Mouse (Mus musculus): ENCODE data around the gene Cmbl. TPM values are rescaled to one million over a fixed set of nuclear protein-coding genes. Genes with fewer than 3 reads are reported as not detected.

Gene Cmbl
- polyA plus RNA-seq, 1 experiment from 2014 or later = 14.3 TPM

DNA sequence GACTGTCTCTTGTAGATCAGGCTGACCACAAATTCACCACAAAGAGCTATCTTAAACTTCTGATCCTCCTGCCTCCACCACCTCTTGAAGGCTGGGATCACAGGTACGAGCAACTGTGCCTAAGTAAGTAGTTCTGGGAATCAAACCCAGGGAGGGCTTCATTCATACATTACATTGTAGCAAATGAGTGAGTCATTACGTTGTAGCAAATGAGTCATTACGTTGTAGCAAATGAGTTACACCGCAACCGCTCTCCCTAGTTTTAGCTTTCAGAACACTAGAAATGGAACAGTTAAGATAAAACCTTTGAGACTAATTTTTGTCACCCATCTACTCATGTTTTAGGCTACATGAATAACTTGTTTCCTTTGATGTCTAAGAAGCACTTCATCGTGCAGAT, 18.9 kb upstream of the Cmbl start:
- no peak overlapping the region for H3K9ac ChIP-seq
- H3K27ac ChIP-seq = no peak overlapping the region
- H3K36me3 ChIP-seq (replicated peaks) = no peaks in the 10 kb centered on the region
- H3K4me3 ChIP-seq = no peak overlapping the region
- no peaks in the 10 kb centered on the region for H3K9me3 ChIP-seq
- WGBS = 87% methylated on average over 6 of the region's 6 CpGs
- H3K4me1 ChIP-seq = peaks cover 9% of the 10 kb centered on the region
- no peak for ATAC-seq (replicated peaks)
- no peaks in the 10 kb centered on the region for H3K27me3 ChIP-seq (replicated peaks)
- H3K4me2 ChIP-seq = no peak overlapping the region

DNA sequence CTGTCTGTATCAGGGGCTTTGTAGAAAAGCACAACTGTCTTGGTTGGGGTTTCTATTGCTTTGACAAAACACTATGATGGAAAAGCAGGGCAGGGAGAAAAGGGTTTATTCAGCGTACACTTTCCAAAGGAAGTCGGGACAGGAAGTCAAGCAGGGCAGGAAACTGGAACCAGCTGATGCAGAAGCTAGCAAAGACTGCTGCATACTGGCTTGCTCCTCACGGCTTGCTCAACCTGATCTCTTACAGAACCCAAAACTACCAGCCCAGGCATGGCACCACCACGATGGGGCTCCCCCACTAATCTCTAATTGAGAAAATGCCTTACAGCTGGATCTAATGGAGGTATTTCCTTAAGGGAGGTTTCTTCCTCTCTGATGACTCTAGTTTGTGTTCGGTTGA, 17.8 kb upstream of the Cmbl start:
- no peak overlapping the region for H3K4me2 ChIP-seq
- H3K36me3 ChIP-seq (replicated peaks) = no peaks in the 10 kb centered on the region
- H3K27me3 ChIP-seq (replicated peaks) = no peaks in the 10 kb centered on the region
- ATAC-seq (replicated peaks) = no peak
- H3K27ac ChIP-seq = no peak overlapping the region
- H3K9me3 ChIP-seq = no peaks in the 10 kb centered on the region
- H3K4me3 ChIP-seq = no peak overlapping the region
- H3K9ac ChIP-seq = no peak overlapping the region
- H3K4me1 ChIP-seq = peaks cover 3% of the 10 kb centered on the region
- WGBS = 77% methylated on average over 5 of the region's 5 CpGs

DNA sequence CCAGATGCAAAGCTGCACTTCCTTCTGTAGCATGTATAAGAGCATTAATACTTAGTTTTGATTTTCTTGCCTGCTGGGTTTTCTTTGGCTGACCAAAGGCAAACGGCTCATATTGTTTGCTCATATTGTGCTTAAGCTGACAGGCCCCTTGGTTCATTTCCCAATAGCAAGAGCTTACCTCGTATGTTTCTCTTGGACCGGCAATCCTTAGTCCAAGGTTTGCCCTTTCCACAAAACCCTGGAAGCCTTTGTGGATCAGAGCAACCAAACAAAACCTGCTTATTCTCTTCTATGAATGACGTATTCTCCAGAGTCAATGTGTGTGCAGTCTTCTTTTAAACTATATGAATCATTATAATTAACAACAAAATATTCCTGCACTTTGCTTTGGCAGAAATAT, 14.8 kb upstream of the Cmbl start:
- Histone ChIP-seq H3K27ac (no peak overlapping the region), H3K36me3 (replicated peaks) (no peaks in the 10 kb centered on the region), H3K4me3 (no peak overlapping the region), H3K4me1 (no peaks in the 10 kb centered on the region), H3K4me2 (no peak overlapping the region), H3K9me3 (no peaks in the 10 kb centered on the region), H3K27me3 (replicated peaks) (no peaks in the 10 kb centered on the region), H3K9ac (no peak overlapping the region)
- WGBS = 76% methylated on average over 4 of the region's 4 CpGs
- ATAC-seq (replicated peaks) = no peak

DNA sequence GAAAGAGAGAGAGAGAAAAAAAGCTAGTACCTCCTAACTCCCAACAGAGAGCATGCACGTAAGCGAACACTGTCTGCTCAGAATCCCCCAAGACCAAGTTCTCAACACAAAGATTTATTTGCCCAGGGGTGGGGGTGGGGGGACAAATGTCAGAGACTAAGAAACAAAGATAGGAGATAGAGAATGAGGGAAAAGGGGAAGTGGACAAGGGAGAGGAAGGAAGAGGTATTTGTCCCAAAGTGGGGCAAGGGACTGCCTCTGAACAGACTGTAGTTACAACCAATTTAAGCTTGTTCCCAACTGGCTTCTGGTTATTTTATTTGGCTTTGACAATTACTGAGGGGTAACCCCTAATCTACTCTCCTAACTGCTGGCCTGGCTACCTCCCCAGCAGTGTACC, 10.3 kb upstream of the Cmbl start:
- H3K9ac ChIP-seq = no peak overlapping the region
- H3K9me3 ChIP-seq = no peaks in the 10 kb centered on the region
- H3K27ac ChIP-seq = no peak overlapping the region
- no peaks in the 10 kb centered on the region for H3K36me3 ChIP-seq (replicated peaks)
- no peak overlapping the region for H3K4me3 ChIP-seq
- H3K4me2 ChIP-seq = no peak overlapping the region
- H3K27me3 ChIP-seq (replicated peaks) = no peaks in the 10 kb centered on the region
- 82% methylated on average over 2 of the region's 2 CpGs for WGBS
- H3K4me1 ChIP-seq = no peaks in the 10 kb centered on the region
- ATAC-seq (replicated peaks) = no peak

DNA sequence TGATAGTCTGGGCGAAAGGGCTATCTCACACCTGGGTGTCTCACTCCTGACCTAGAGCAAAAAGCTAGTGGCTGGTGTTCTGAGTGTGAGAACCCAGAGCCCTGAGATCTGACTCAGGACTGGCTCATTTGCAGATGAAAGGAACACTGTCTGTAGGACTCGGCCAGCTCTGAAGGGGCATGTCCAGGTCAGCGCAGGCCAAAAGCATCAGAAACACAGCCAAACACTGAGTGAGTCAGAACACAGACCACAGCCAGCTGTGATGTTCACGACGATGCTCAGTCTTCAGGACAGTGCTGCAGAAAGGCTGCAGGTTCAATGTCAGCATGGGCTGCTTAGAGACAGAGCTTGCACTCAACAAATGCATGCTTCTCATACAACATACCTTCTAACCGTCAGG, 3.8 kb upstream of the Cmbl start:
- no peak overlapping the region for H3K27ac ChIP-seq
- H3K9ac ChIP-seq = no peak overlapping the region
- H3K4me2 ChIP-seq = no peak overlapping the region
- ATAC-seq (replicated peaks) = no peak
- WGBS = 74% methylated on average over 6 of the region's 6 CpGs
- no peaks in the 10 kb centered on the region for H3K27me3 ChIP-seq (replicated peaks)
- no peaks in the 10 kb centered on the region for H3K4me1 ChIP-seq
- no peaks in the 10 kb centered on the region for H3K36me3 ChIP-seq (replicated peaks)
- H3K9me3 ChIP-seq = no peaks in the 10 kb centered on the region
- H3K4me3 ChIP-seq = no peak overlapping the region

DNA sequence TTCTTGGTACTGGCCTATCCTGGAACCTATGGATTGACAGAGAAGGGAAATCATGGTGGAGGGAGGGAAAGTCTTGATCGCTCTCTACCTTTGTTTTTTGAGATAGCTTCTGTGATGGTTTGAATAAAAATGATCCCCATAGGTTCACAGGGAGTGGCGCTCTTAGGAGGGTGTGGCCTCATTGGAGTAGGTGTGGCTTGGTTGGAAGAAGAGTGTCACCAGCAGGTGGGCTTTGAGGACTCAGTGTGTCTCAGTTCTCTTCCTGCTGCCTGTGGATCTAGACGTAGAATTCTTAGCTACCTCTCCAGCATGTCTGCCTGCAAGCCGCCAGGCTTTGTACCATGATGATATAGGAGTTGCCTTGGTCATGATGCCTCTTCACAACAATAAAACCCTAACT, 3.2 kb upstream of the Cmbl start:
- no peak for ATAC-seq (replicated peaks)
- Histone ChIP-seq H3K27me3 (replicated peaks) (no peaks in the 10 kb centered on the region), H3K9me3 (no peaks in the 10 kb centered on the region), H3K36me3 (replicated peaks) (no peaks in the 10 kb centered on the region), H3K4me2 (no peak overlapping the region), H3K27ac (no peak overlapping the region), H3K4me1 (no peaks in the 10 kb centered on the region), H3K4me3 (no peak overlapping the region), H3K9ac (no peak overlapping the region)
- WGBS = 86% methylated on average over 4 of the region's 4 CpGs

DNA sequence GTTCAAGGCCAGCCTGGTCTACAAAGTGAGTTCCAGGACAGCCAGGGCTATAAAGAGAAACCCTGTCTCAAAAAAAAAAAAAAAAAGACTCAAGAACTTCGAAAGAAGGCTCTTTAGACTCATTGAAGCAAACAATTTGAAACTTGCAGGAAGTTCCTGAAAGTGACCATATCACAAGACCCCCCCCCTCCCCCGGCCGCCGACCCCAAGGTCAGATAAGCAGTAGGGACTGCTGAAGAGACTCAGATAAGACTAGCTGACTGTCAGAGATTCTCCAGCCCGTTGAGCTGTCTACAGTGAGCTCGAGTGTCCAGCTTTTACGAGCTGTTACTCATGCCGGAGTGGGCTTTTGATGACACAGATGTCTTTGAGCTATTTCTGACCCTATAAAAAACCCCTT, 2.3 kb upstream of the Cmbl start:
- Histone ChIP-seq H3K9me3 (no peaks in the 10 kb centered on the region), H3K27ac (no peak overlapping the region), H3K9ac (no peak overlapping the region), H3K4me1 (no peaks in the 10 kb centered on the region), H3K36me3 (replicated peaks) (no peaks in the 10 kb centered on the region), H3K4me2 (no peak overlapping the region), H3K4me3 (no peak overlapping the region), H3K27me3 (replicated peaks) (no peaks in the 10 kb centered on the region)
- ATAC-seq (replicated peaks) = no peak
- WGBS = 89% methylated on average over 8 of the region's 8 CpGs

DNA sequence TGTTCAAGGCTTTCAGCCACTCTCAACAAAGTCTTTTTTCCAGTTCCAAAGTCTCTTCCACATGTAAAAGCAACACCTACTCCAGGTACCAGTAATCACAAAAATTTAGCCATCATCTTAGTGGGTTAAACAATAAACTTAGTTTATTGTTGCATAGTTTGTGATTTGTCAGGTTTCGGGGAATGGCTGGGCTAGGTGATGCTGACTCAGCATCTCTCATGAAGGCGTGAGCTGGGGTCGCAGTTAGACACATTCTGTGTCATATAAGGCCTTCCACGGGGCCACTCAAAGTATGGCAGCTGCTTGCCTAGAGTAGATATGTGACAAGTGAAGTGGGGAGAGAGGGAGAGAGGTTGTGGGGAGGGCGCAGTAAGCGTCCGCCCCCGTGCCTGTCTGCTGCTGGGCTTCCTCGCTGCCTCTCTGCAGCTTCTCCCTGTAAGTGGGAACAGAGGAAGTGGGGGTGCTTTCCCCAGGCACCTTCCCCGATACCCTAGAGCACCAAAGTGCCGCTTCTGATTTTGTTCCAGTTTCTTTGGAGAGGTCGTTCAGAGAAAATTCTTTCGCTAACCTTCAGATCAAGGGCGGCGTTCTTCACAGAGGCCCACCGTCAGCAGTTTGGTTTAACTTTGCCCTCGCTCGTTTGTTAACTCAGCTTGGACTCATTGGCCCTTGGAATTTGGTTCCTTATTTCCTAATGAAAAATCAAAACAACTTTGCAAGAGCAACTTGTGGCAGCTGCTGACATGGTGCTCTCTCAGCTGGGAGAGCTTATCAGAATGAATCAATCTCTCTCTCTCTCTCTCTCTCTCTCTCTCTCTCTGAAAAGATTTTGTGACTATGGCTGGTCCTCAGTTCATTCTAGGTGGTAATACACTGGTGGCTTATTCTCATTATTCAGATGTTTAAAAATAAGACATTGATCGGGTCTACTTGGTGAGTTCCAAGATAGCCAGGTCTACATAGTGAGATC, 1.3 kb upstream of the Cmbl start:
- Histone ChIP-seq H3K4me1 (no peaks in the 10 kb centered on the region), H3K27me3 (replicated peaks) (no peaks in the 10 kb centered on the region), H3K36me3 (replicated peaks) (no peaks in the 10 kb centered on the region), H3K9me3 (no peaks in the 10 kb centered on the region), H3K9ac (no peak overlapping the region), H3K4me3 (no peak overlapping the region), H3K4me2 (no peak overlapping the region), H3K27ac (no peak overlapping the region)
- ATAC-seq (replicated peaks) = no peak
- 82% methylated on average over 19 of the region's 19 CpGs for WGBS

DNA sequence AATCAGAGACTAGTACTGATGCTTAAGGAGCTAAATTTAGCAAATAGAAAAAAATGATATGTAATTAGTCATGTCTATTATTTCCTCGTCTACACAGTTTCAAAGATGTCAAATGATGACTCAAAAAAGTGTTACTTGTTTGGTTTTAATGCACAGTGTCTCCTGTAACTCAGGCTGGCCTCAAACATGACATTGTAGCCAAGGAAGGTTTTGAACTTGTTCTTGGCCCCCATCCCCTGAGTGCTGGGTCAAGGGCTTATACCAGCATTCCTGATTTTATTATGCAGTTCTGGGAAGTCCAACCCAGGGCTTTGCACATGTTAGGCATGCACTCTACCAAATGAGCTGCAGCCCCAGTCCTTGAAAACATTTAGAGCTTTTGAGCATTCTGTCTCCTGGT, 597 bp downstream of the Cmbl start:
- H3K4me1 ChIP-seq = no peaks in the 10 kb centered on the region
- no peak overlapping the region for H3K27ac ChIP-seq
- H3K36me3 ChIP-seq (replicated peaks) = no peaks in the 10 kb centered on the region
- H3K4me3 ChIP-seq = no peak overlapping the region
- ATAC-seq (replicated peaks) = no peak
- H3K4me2 ChIP-seq = no peak overlapping the region
- WGBS = 79% methylated on average over 1 of the region's 1 CpGs
- H3K9ac ChIP-seq = no peak overlapping the region
- H3K9me3 ChIP-seq = no peaks in the 10 kb centered on the region
- no peaks in the 10 kb centered on the region for H3K27me3 ChIP-seq (replicated peaks)

DNA sequence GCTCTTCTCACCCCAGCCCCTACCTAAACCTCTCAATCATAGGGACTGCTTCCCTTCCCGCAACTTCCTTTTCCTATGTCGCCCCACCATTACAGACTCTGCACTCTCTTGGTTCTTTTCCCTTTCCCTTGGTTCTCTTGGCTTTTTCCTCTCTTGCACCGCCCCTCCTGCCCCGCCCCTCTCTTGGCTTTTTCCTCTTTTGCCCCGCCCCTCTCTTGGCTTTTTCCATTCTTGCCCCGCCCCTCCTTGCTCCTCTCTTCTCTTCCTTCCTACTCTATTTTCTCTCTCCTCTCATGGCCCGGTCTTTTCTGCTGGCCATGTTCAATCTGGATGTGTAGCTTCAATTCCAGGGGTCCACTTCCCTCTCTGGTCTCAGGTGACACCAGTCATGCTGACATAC, 2.2 kb downstream of the Cmbl start:
- Histone ChIP-seq H3K36me3 (replicated peaks) (no peaks in the 10 kb centered on the region), H3K27ac (no peak overlapping the region), H3K4me2 (no peak overlapping the region), H3K4me3 (no peak overlapping the region), H3K27me3 (replicated peaks) (no peaks in the 10 kb centered on the region), H3K9ac (no peak overlapping the region), H3K4me1 (no peaks in the 10 kb centered on the region), H3K9me3 (no peaks in the 10 kb centered on the region)
- ATAC-seq (replicated peaks) = no peak
- 73% methylated on average over 7 of the region's 7 CpGs for WGBS

DNA sequence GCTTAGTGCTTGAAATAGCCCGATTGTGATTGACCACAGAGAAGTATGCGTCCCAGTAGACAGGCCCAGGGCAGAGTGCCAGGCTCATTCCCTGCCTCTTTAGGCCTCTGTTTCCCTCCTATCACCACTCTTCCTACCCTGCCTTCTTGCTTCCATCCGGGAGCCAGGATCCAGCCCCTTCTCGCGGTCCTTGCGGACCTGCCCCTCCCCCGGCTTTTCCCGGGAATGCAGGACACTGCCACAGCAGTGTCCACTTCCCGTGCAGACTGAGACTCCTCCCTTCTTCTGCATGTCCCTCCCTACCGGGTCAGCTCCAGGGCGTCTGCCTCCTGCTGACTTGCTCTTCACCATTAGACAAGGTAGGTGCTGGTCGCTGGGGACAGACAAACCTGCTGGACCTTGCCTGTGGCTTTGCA, 3.4 kb downstream of the Cmbl start:
- Histone ChIP-seq H3K9me3 (no peaks in the 10 kb centered on the region), H3K9ac (no peak overlapping the region), H3K36me3 (replicated peaks) (no peaks in the 10 kb centered on the region), H3K4me1 (no peaks in the 10 kb centered on the region), H3K4me2 (no peak overlapping the region), H3K27ac (no peak overlapping the region), H3K4me3 (no peak overlapping the region), H3K27me3 (replicated peaks) (no peaks in the 10 kb centered on the region)
- 26% methylated on average over 12 of the region's 12 CpGs for WGBS
- no peak for ATAC-seq (replicated peaks)

DNA sequence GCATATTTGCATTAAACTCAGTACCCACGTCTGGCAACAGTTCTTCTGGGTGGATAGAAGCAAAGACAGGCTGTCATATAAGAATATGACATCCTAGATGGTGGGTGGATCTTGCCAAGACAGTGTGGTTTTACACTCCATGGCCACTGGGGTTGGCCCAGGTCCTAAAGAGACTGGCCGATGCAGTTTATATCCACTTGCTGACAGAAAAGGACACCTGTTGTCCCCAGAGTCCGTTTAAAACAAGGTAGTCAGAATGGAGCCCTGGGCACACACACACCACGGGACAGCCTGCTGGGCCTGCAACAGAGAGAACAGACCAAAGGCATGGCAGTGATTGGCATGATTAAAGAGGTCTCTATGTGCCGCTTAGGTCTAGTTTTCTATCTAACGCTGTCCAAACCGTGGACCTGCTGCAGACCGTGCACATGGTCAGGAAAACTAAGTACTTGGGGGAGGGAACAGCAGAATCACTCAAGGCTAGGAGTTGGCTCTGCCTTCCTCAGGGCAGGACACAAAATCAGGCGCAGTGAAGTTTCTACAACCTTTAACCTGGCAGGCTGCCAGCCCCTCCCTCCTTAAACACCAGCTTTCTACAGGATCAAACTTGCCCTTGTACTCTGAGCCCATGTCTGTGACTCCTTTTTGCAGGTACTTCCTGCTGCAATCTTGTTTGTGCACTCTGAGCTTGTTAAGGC, 4.3 kb downstream of the Cmbl start:
- no peak for ATAC-seq (replicated peaks)
- 73% methylated on average over 9 of the region's 9 CpGs for WGBS
- H3K27me3 ChIP-seq (replicated peaks) = no peaks in the 10 kb centered on the region

DNA sequence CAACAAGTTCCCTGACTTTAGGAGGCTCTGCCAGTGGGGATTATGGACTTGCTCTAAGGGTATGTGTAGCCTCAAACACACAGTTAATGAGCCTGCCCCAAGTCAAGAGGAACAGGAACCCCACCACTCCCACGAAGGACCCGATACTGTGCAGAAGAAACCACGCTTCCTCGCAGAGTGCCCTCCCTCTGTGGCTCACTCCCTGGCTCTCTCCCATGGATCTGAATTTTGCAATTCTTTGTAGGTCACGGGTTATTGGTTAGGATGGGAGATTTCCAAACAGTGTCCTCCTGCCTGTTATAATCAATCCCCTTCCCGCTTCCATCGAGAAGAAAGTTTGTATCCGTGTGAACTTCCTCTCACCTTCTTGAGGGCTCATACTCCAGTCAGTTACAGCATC, 5.8 kb downstream of the Cmbl start:
- no peak overlapping the region for H3K4me2 ChIP-seq
- H3K27ac ChIP-seq = no peak overlapping the region
- no peaks in the 10 kb centered on the region for H3K4me1 ChIP-seq
- H3K9me3 ChIP-seq = no peaks in the 10 kb centered on the region
- H3K27me3 ChIP-seq (replicated peaks) = no peaks in the 10 kb centered on the region
- ATAC-seq (replicated peaks) = no peak
- WGBS = 94% methylated on average over 8 of the region's 8 CpGs
- H3K36me3 ChIP-seq (replicated peaks) = no peaks in the 10 kb centered on the region
- H3K4me3 ChIP-seq = no peak overlapping the region
- H3K9ac ChIP-seq = no peak overlapping the region

More for the DNA sequence above, 4.3 kb downstream of the Cmbl start:
- Histone ChIP-seq H3K4me1 (no peaks in the 10 kb centered on the region), H3K9ac (no peak overlapping the region), H3K4me3 (no peak overlapping the region), H3K27ac (no peak overlapping the region), H3K4me2 (no peak overlapping the region), H3K36me3 (replicated peaks) (no peaks in the 10 kb centered on the region), H3K9me3 (no peaks in the 10 kb centered on the region)
